Mouse (Mus musculus) embryo, embryonic 10 days (tissue): ENCODE results near the gene Gm35549.

ENCODE experiments used
- DNase-seq: peaks from one replicate; pipeline ENCODE4 v3.0.0-alpha.2; 2015; ENCODE audit warnings: low spot score

Gm35549 gene

DNA sequence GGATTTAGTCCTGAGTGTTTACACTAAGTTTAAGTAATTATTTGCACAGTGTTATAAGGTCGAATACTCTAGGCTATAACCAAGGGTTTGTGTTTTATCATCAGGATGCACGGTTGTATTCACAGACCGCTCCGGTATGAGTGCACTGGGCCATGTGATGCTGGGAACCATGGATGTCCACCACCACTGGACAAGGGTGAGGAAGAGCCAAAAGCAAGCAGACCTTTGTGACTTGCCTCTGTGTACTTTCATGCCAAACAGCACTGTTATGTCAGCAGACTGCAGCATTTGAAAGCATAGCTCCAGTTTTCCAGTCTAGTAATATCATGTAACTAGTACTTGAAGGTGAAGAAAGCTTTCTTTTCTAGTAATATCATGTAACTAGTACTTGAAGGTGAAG lies 17.1 kb downstream of the Gm35549 start:
- DNase-seq: no peak

- DNase-seq: no peak
Measured at GRCm38 (mm10) chr9:122823374-122824017, 20.3 kb downstream of the Gm35549 start.

DNA sequence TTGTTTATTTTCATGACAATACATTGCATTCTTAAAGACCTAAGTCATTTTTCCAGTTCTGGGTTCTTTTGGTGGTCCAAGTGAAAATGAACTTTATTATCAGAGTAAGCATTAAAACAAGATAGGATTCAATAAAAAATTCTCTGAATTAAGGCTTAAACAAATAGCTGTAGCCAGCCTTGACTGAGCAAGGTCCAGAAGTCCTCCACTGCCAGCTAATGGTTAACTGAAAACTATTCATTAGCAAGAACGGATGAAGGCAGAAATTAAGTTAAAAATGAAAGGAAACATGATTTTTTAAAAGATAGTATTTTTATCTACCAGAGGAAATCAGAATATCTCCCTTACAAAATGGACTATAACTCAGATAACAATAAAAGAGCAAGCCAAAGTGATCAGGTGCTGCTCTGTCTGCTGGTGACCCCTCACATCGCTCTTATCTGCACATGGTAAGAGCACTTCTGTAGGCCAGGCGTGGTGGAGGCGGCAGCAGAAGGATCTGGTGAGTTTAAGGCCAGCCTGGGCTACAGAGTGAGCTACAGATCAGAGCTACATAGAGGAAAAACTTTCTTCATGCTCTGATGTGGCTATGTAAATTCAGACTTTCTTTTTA lies 28.5 kb downstream of the Gm35549 start:
- DNase-seq: no peak

GRCm38 (mm10) chr9:122814775-122815174 lies 29.1 kb downstream of the Gm35549 start:
- no peak for DNase-seq

DNA sequence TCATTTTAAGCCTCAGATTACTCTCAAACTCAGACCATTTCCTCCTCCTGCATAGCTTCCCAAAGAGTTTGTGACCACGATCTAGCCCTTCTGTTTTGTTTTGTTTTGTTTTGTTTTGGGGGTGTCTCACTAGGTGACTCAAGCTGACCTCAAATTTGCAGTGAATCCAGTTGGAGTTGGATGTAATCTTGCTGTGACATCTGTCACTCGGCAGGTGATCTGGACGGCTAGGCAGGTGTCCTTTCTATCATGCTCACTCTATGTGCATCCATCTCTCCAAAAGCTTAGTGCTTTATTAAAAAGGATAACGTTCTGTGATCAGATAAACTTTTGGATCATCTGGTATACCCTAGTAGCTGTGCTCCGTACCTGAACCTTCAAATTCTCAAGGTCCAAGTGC lies 31.4 kb downstream of the Gm35549 start:
- DNase-seq: no peak

DNA sequence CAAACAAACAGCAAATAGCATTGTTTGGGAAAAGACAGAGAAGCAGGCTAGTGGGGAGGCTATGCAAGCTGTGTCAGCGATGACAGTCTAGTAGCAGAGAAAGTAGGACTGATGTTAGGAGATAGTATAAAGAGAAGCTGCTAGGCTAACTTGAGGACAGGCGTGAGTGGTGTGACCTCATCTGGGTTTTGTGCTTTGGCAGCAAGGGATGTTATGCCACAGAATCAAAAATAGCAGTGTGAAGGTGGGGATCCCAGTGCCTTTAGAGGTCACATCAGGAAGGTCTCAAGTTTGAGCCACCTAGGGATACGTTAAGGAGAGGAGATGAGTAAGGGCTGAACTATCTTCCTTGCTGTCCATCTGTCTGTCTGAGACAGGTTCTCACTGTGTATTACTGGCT lies 33.6 kb downstream of the Gm35549 start:
- no peak for DNase-seq

GRCm38 (mm10) chr9:122807186-122807585 lies 36.6 kb downstream of the Gm35549 start:
- no peak for DNase-seq

DNA sequence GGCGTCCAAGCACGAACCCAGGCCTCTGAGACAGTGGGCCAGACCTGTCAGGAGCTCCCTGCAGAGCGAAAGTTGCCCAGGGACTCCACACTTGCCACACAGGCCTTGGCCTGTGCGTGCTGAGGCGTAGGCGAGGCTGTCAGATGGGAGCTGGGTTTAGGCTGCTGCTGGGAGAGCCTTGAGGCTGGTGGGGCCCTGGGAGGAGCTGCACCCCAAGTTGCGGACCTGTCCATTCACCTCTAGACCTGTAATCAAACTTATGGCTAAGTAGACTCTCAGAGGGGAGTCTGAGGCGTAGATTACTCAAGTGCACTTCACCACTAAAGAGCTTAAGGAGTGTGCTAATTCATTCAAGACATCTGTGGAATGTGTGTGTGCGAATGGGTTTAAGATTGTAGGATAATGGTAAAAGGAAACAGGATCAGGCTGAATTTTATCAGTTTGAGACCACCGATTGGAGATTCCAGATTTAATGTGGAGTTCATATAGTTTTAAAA lies 37.9 kb downstream of the Gm35549 start:
- DNase-seq: peak; percentile 12

DNA sequence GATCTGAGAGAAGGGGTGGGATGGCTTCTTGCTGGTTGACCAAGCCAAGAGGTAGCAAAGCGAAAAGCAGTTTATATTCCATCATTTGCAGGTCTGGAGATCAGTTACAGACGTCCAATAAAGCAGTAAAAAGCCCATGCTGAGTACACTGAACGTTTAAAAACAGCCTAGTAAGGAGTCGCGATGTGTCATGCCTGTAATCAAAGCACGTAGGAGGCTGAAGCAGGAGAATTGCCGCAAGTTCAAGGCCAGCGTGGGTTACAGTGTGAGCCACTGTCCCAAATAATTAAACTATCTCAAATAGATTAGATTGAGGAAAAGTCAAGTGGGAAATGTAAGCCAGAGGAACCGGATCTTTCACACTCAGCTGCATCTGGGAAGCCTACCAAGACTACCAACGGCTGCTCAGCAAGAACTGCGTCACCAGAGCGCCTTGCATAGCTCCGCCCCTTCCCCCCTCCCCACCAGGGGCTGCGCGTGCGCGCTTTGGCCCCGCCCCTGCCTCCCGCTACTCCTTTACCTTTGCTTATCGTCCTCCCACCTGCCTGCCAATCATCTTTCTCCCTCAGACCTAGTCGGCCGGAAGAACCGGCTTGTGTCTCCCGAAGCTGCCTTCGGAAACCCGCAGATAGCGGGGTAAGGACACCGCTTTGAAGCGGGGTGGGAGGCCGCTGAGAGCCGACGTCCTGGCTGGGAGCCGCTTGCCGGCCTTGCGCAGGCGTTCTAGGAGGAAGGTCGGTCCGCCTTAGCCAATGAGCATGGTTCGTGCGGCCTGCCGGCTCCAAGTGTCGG lies 38.6 kb downstream of the Gm35549 start, which contains the start of gene Tcaim:
TSS of gene Tcaim (plus strand) at position 487 of the 792 bp plus-strand sequence.
- DNase-seq: peak; percentile 89

- no peak for DNase-seq
Measured at GRCm38 (mm10) chr9:122786534-122786933, 57.3 kb downstream of the Gm35549 start.

DNA sequence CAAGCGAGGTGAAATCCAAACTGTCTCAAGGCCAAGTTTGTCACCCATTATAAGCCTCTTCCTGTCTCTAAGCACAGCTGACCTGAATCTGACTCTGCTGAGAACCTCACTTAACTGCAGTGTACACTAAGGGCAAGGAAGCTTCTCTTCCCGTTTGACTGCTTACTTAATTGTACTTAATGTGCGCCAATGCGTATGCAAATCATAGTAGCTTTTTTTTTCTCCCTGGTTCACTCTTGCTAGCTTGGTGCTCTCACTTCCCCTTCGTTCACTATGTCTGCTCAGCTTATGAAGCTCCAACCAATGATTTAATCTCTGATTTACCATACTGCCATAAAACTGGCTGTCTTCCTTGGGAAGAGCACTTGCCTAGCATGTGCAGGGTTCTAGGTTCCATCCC lies 58.6 kb downstream of the Gm35549 start:
- DNase-seq: no peak
